Mouse (Mus musculus) kidney, adult 2 months (tissue): Measurements from ENCODE around the gene Lrrc36.

ENCODE experiments used
- CTCF ChIP-seq: fragments of 200-500 bp; conservative IDR thresholded peaks from 2 replicates; pipeline ENCODE4 v1.5.1; 2011; ENCODE audit warnings: low read depth, mild to moderate bottlenecking, control low read depth, low read length, moderate library complexity, mixed read lengths; ENCODE audit not compliant: insufficient read depth, insufficient read length
- POLR2A ChIP-seq: fragments of 200-500 bp; IDR thresholded peaks from one replicate; pipeline ENCODE4 v1.6.1; 2011; ENCODE audit warnings: low read depth, low read length, control low read depth

GRCm38 (mm10) chr8:105450977-105451376 is 37.6 kb downstream of the Lrrc36 start:
- no peak for TF ChIP-seq CTCF
- TF ChIP-seq POLR2A, result no peak
